Mouse (Mus musculus): ENCODE data around the gene 1110051M20Rik. TPM values are rescaled to one million over a fixed set of nuclear protein-coding genes. Genes with fewer than 3 reads are reported as not detected.

Gene 1110051M20Rik
- polyA plus RNA-seq, 1 experiment from 2014 or later, result 42.3 TPM

DNA sequence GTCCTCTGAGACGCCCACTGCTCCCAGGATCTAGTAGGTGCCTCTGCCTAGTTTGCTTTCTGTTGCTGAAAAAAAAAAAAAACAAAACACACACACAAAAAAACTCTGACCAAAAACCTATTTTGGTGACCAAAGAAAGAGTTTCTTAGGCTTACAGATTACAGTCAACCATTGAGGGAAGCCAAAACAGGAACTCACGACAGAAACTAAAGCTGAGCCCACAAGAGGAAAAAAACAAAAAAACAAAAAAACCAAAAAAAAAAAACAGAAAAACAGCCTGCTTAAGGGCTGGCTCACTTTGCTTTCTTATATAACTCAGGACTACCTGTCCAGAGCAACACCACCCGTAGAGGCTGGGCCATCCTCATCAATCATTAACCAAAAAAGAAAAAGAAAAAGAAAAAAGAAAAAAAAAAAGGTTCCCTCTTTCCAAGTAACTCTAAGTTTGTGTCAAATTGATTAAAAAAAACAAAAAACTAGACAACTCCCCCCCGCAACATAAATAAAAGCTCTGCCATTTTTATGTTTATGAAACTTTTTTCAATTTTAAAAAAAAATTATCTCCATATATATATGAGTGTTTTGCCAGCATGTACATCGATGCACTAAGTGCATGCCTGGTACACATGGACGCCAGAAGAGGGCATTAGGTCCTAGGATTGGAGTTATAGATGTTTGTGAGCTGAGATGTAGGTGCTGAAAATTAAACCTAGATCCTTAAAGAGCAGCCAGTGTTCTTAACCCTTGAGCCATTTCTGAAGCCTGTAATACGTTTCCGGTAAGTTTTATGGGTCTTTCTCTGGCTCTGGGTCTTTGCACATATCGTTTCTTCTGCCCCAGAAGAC is 8.9 kb upstream of the 1110051M20Rik start:
- no peak overlapping the region for H3K4me2 ChIP-seq (ENCODE audit: low read depth, low read length)
- H3K27me3 ChIP-seq (ENCODE audit: control insufficient read depth, insufficient read depth, low read length), result no peaks in the 10 kb centered on the region
- 69% methylated on average over 9 of the region's 9 CpGs for WGBS
- H3K4me3 ChIP-seq (replicated peaks; ENCODE audit: low read length), result no peak overlapping the region
- ATAC-seq (ENCODE audit: insufficient read depth, low FRiP score), result no peak
- no peak overlapping the region for H3K27ac ChIP-seq (ENCODE audit: low read length)
- H3K36me3 ChIP-seq (ENCODE audit: control insufficient read depth, insufficient read depth, low read length), result no peaks in the 10 kb centered on the region
- H3K9ac ChIP-seq (ENCODE audit: low read length), result no peak overlapping the region
- H3K4me1 ChIP-seq (ENCODE audit: control insufficient read depth, insufficient read depth, low read length), result peaks cover 10% of the 10 kb centered on the region; the same call in 1 of the 2 replicates
- H3K9me3 ChIP-seq (replicated peaks; ENCODE audit: control insufficient read depth, low read length), result no peaks in the 10 kb centered on the region

GRCm38 (mm10) chr2:91452658-91453057 is 8.2 kb upstream of the 1110051M20Rik start:
- H3K4me2 ChIP-seq (ENCODE audit: low read depth, low read length), result peak overlapping the region; percentile 28; the same call in 1 of the 2 replicates
- H3K4me3 ChIP-seq (replicated peaks; ENCODE audit: low read length), result no peak overlapping the region
- WGBS, result 28% methylated on average over 8 of the region's 8 CpGs
- no peak overlapping the region for H3K27ac ChIP-seq (ENCODE audit: low read length)
- H3K27me3 ChIP-seq (ENCODE audit: control insufficient read depth, insufficient read depth, low read length), result no peaks in the 10 kb centered on the region
- H3K9ac ChIP-seq (ENCODE audit: low read length), result no peak overlapping the region
- peak; percentile 31; the same call in 1 of the 2 replicates for ATAC-seq (ENCODE audit: insufficient read depth, low FRiP score)
- peaks cover 10% of the 10 kb centered on the region; the same call in 1 of the 2 replicates for H3K4me1 ChIP-seq (ENCODE audit: control insufficient read depth, insufficient read depth, low read length)
- no peaks in the 10 kb centered on the region for H3K9me3 ChIP-seq (replicated peaks; ENCODE audit: control insufficient read depth, low read length)
- no peaks in the 10 kb centered on the region for H3K36me3 ChIP-seq (ENCODE audit: control insufficient read depth, insufficient read depth, low read length)

GRCm38 (mm10) chr2:91450316-91450715 is 5.8 kb upstream of the 1110051M20Rik start:
- 46% methylated on average over 9 of the region's 9 CpGs for WGBS
- Histone ChIP-seq H3K4me2 (ENCODE audit: low read depth, low read length) (no peak overlapping the region), H3K9ac (ENCODE audit: low read length) (no peak overlapping the region), H3K4me1 (ENCODE audit: control insufficient read depth, insufficient read depth, low read length) (peaks cover 4% of the 10 kb centered on the region; the same call in 1 of the 2 replicates), H3K27me3 (ENCODE audit: control insufficient read depth, insufficient read depth, low read length) (no peaks in the 10 kb centered on the region), H3K36me3 (ENCODE audit: control insufficient read depth, insufficient read depth, low read length) (no peaks in the 10 kb centered on the region), H3K27ac (ENCODE audit: low read length) (no peak overlapping the region), H3K4me3 (replicated peaks; ENCODE audit: low read length) (no peak overlapping the region), H3K9me3 (replicated peaks; ENCODE audit: control insufficient read depth, low read length) (no peaks in the 10 kb centered on the region)
- peak; percentile 50; the same call in 1 of the 2 replicates for ATAC-seq (ENCODE audit: insufficient read depth, low FRiP score)

GRCm38 (mm10) chr2:91449662-91450061 is 5.2 kb upstream of the 1110051M20Rik start:
- no peak overlapping the region for H3K4me3 ChIP-seq (replicated peaks; ENCODE audit: low read length)
- WGBS, result 55% methylated on average over 1 of the region's 1 CpGs
- H3K4me2 ChIP-seq (ENCODE audit: low read depth, low read length), result no peak overlapping the region
- H3K27ac ChIP-seq (ENCODE audit: low read length), result no peak overlapping the region
- ATAC-seq (ENCODE audit: insufficient read depth, low FRiP score), result no peak
- no peaks in the 10 kb centered on the region for H3K9me3 ChIP-seq (replicated peaks; ENCODE audit: control insufficient read depth, low read length)
- no peak overlapping the region for H3K9ac ChIP-seq (ENCODE audit: low read length)
- peaks cover 4% of the 10 kb centered on the region; the same call in 1 of the 2 replicates for H3K4me1 ChIP-seq (ENCODE audit: control insufficient read depth, insufficient read depth, low read length)
- H3K36me3 ChIP-seq (ENCODE audit: control insufficient read depth, insufficient read depth, low read length), result no peaks in the 10 kb centered on the region
- no peaks in the 10 kb centered on the region for H3K27me3 ChIP-seq (ENCODE audit: control insufficient read depth, insufficient read depth, low read length)

DNA sequence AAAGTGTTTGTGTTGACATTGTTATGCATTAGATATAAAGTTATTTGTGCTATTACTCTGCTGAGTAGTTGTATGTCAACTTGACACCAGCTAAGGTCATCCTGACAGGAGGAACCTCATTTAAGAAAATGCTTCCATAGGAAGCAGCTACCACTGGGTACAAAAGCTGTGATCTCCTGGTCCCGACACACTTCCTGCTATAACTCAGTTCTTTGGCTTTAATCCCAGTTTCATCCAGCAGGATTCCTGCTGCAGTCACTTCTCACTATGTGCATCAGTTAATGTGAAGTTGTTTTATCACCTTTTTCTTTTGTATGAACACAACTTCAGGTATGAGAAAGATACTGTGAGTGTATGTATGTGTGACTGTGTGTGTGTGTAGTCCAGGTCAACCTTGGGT is 2.3 kb downstream of the 1110051M20Rik start:
- H3K36me3 ChIP-seq (ENCODE audit: control insufficient read depth, insufficient read depth, low read length), result no peaks in the 10 kb centered on the region
- H3K27ac ChIP-seq (ENCODE audit: low read length), result no peak overlapping the region
- H3K9ac ChIP-seq (ENCODE audit: low read length), result no peak overlapping the region
- peaks cover 7% of the 10 kb centered on the region; the same call in 1 of the 2 replicates for H3K4me1 ChIP-seq (ENCODE audit: control insufficient read depth, insufficient read depth, low read length)
- no peak for ATAC-seq (ENCODE audit: insufficient read depth, low FRiP score)
- no peak overlapping the region for H3K4me3 ChIP-seq (replicated peaks; ENCODE audit: low read length)
- H3K9me3 ChIP-seq (replicated peaks; ENCODE audit: control insufficient read depth, low read length), result no peaks in the 10 kb centered on the region
- H3K4me2 ChIP-seq (ENCODE audit: low read depth, low read length), result no peak overlapping the region
- no peaks in the 10 kb centered on the region for H3K27me3 ChIP-seq (ENCODE audit: control insufficient read depth, insufficient read depth, low read length)
- WGBS, result 44% methylated on average over 1 of the region's 1 CpGs

- H3K4me3 ChIP-seq (replicated peaks; ENCODE audit: low read length), result no peak overlapping the region
- H3K27me3 ChIP-seq (ENCODE audit: control insufficient read depth, insufficient read depth, low read length), result no peaks in the 10 kb centered on the region
- no peaks in the 10 kb centered on the region for H3K9me3 ChIP-seq (replicated peaks; ENCODE audit: control insufficient read depth, low read length)
- ATAC-seq (ENCODE audit: insufficient read depth, low FRiP score), result no peak
- H3K4me1 ChIP-seq (ENCODE audit: control insufficient read depth, insufficient read depth, low read length), result peaks cover 7% of the 10 kb centered on the region; the same call in 1 of the 2 replicates
- 55% methylated on average over 2 of the region's 2 CpGs for WGBS
- no peak overlapping the region for H3K27ac ChIP-seq (ENCODE audit: low read length)
- no peaks in the 10 kb centered on the region for H3K36me3 ChIP-seq (ENCODE audit: control insufficient read depth, insufficient read depth, low read length)
- H3K9ac ChIP-seq (ENCODE audit: low read length), result no peak overlapping the region
- no peak overlapping the region for H3K4me2 ChIP-seq (ENCODE audit: low read depth, low read length)
Observed at GRCm38 (mm10) chr2:91441715-91442114, 2.8 kb downstream of the 1110051M20Rik start.

GRCm38 (mm10) chr2:91440686-91441085 is 3.8 kb downstream of the 1110051M20Rik start:
- no peak for ATAC-seq (ENCODE audit: insufficient read depth, low FRiP score)
- Histone ChIP-seq H3K4me2 (ENCODE audit: low read depth, low read length) (no peak overlapping the region), H3K27ac (ENCODE audit: low read length) (no peak overlapping the region), H3K4me1 (ENCODE audit: control insufficient read depth, insufficient read depth, low read length) (peaks cover 7% of the 10 kb centered on the region; the same call in 1 of the 2 replicates), H3K9me3 (replicated peaks; ENCODE audit: control insufficient read depth, low read length) (no peaks in the 10 kb centered on the region), H3K4me3 (replicated peaks; ENCODE audit: low read length) (no peak overlapping the region), H3K27me3 (ENCODE audit: control insufficient read depth, insufficient read depth, low read length) (no peaks in the 10 kb centered on the region), H3K36me3 (ENCODE audit: control insufficient read depth, insufficient read depth, low read length) (no peaks in the 10 kb centered on the region), H3K9ac (ENCODE audit: low read length) (no peak overlapping the region)
- 78% methylated on average over 5 of the region's 5 CpGs for WGBS

GRCm38 (mm10) chr2:91439876-91440275 is 4.6 kb downstream of the 1110051M20Rik start:
- H3K36me3 ChIP-seq (ENCODE audit: control insufficient read depth, insufficient read depth, low read length), result no peaks in the 10 kb centered on the region
- H3K4me3 ChIP-seq (replicated peaks; ENCODE audit: low read length), result no peak overlapping the region
- no peak overlapping the region for H3K9ac ChIP-seq (ENCODE audit: low read length)
- no peak overlapping the region for H3K4me2 ChIP-seq (ENCODE audit: low read depth, low read length)
- 66% methylated on average over 1 of the region's 1 CpGs for WGBS
- no peaks in the 10 kb centered on the region for H3K9me3 ChIP-seq (replicated peaks; ENCODE audit: control insufficient read depth, low read length)
- H3K27ac ChIP-seq (ENCODE audit: low read length), result no peak overlapping the region
- no peak for ATAC-seq (ENCODE audit: insufficient read depth, low FRiP score)
- H3K4me1 ChIP-seq (ENCODE audit: control insufficient read depth, insufficient read depth, low read length), result peaks cover 7% of the 10 kb centered on the region; the same call in 1 of the 2 replicates
- no peaks in the 10 kb centered on the region for H3K27me3 ChIP-seq (ENCODE audit: control insufficient read depth, insufficient read depth, low read length)

GRCm38 (mm10) chr2:91439271-91439670 is 5.2 kb downstream of the 1110051M20Rik start:
- Histone ChIP-seq H3K4me2 (ENCODE audit: low read depth, low read length) (no peak overlapping the region), H3K9ac (ENCODE audit: low read length) (no peak overlapping the region), H3K4me3 (replicated peaks; ENCODE audit: low read length) (no peak overlapping the region), H3K4me1 (ENCODE audit: control insufficient read depth, insufficient read depth, low read length) (peaks cover 7% of the 10 kb centered on the region; the same call in 1 of the 2 replicates), H3K36me3 (ENCODE audit: control insufficient read depth, insufficient read depth, low read length) (no peaks in the 10 kb centered on the region), H3K27ac (ENCODE audit: low read length) (no peak overlapping the region), H3K9me3 (replicated peaks; ENCODE audit: control insufficient read depth, low read length) (no peaks in the 10 kb centered on the region), H3K27me3 (ENCODE audit: control insufficient read depth, insufficient read depth, low read length) (no peaks in the 10 kb centered on the region)
- WGBS, result 86% methylated on average over 10 of the region's 10 CpGs
- no peak for ATAC-seq (ENCODE audit: insufficient read depth, low FRiP score)
